Comparison of ENCODE assay signal across 28 mouse cellular contexts in genomic region chr2:77527616-77528015, GRCm38 (mm10).
DNase-seq lines count a peak whose midpoint lies in the region; ATAC-seq and TF ChIP-seq lines count a peak whose summit lies in the region.
"Had no signal": no experiment of that assay in that cellular context is flagged by ENCODE, and none has a peak within 500 bp of the region (broad histone marks: within the 10 kb centered on the region; RNA-seq: fewer than 3 reads in every experiment).

No protein-coding gene starts in this region.

- intact Hi-C loops in gastrocnemius, adult 2 months (cut with DNase I), result loop anchor here (5.0 to 10.0 kb wide), 2 partner anchors 80 to 177 kb away; no protein-coding TSS in a partner anchor
- intact Hi-C loops in heart, adult 2 months (cut with DNase I), result no loop called here

- 34% methylated on average over 6 of the region's 6 CpGs for WGBS in heart, embryonic 14.5 days
- WGBS in heart, adult 2 months, result 56% methylated on average over 6 of the region's 6 CpGs
- 91% methylated on average over 6 of the region's 6 CpGs for WGBS in thymus, adult 2 months

- no peaks in the 10 kb centered on the region for H3K27me3 ChIP-seq in heart, embryonic 14.5 days (ENCODE audit: control insufficient read depth, insufficient read depth, low read length)
- no peaks in the 10 kb centered on the region for H3K27me3 ChIP-seq in heart, adult 2 months (ENCODE audit: control insufficient read depth, insufficient read depth, low read length)
- no peaks in the 10 kb centered on the region for H3K27me3 ChIP-seq in thymus, adult 2 months (ENCODE audit: control insufficient read depth, insufficient read depth, low read length)
- H3K27me3 ChIP-seq: embryonic facial prominence, embryonic 15.5 days; forebrain, embryonic 13.5 days; midbrain, embryonic 13.5 days; neural tube, embryonic 13.5 days had no signal

- no peaks in the 10 kb centered on the region for H3K36me3 ChIP-seq in heart, embryonic 14.5 days (ENCODE audit: control insufficient read depth, insufficient read depth, low read length)
- no peaks in the 10 kb centered on the region for H3K36me3 ChIP-seq in heart, adult 2 months (ENCODE audit: control insufficient read depth, insufficient read depth, low read length)
- H3K36me3 ChIP-seq in thymus, adult 2 months (ENCODE audit: control insufficient read depth, insufficient read depth, low read length), result no peaks in the 10 kb centered on the region
- H3K36me3 ChIP-seq: embryonic facial prominence, embryonic 10.5 days; embryonic facial prominence, embryonic 15.5 days; hindbrain, embryonic 10.5 days; midbrain, embryonic 13.5 days; neural tube, embryonic 13.5 days had no signal

- TF ChIP-seq EP300 in heart, adult 2 months (IDR thresholded peaks at IDR 0.05; ENCODE audit: insufficient read depth, low read depth, low read length), result no peak

- H3K9ac ChIP-seq in heart, embryonic 14.5 days (ENCODE audit: low read length), result no peak overlapping the region
- H3K9ac ChIP-seq in heart, adult 2 months (ENCODE audit: low read depth, low read length), result no peak overlapping the region
- H3K9ac ChIP-seq: embryonic facial prominence, embryonic 15.5 days; forebrain, embryonic 13.5 days; liver, embryonic 14.5 days; midbrain, embryonic 13.5 days; neural tube, embryonic 13.5 days had no signal

- DNase-seq in gastrocnemius, adult 2 months, result peak; percentile 27
- no peak for DNase-seq in gastrocnemius, postnatal 25 days
- DNase-seq in heart, adult 2 months, result no peak
- DNase-seq in retina, adult 2 months (ENCODE audit: low read depth, low spot score), result peak; percentile 18
- DNase-seq in retina, embryonic 14.5 days (ENCODE audit: low spot score), result no peak
- no peak for DNase-seq in thymus, adult 2 months
- DNase-seq: adrenal gland, postnatal 10 days; cerebellum, adult 8-10 months; cerebellum, postnatal 25 days; kidney, adult 9 months; kidney, postnatal 25 days; liver; lung, adult 2 months; lung, postnatal 10 days; right cerebral cortex, postnatal 25 days; spleen, adult 18-20 months; thymus, postnatal 25 days had no signal

- H3K4me3 ChIP-seq in gastrocnemius, adult 2 months, result no peak overlapping the region; the same call in 1 of the 2 replicates
- no peak overlapping the region for H3K4me3 ChIP-seq in heart, embryonic 14.5 days (ENCODE audit: control insufficient read depth in 1 of 2, insufficient read depth in 1 of 2, low read depth in 1 of 2, low read length in 2 of 2)
- H3K4me3 ChIP-seq in heart, adult 2 months, result no peak overlapping the region
- H3K4me3 ChIP-seq in thymus, adult 2 months (ENCODE audit: control insufficient read depth, insufficient read depth, low read length), result no peak overlapping the region
- H3K4me3 ChIP-seq: embryonic facial prominence, embryonic 10.5 days; embryonic facial prominence, embryonic 15.5 days; forebrain, embryonic 13.5 days; hindbrain, embryonic 10.5 days; midbrain, embryonic 13.5 days; neural tube, embryonic 13.5 days had no signal

- no peaks in the 10 kb centered on the region for H3K79me2 ChIP-seq in heart, adult 2 months (replicated peaks; ENCODE audit: control insufficient read depth, insufficient read depth, low read length)

- H3K9me3 ChIP-seq in heart, embryonic 14.5 days (ENCODE audit: control insufficient read depth, low read length), result no peaks in the 10 kb centered on the region
- H3K9me3 ChIP-seq: embryonic facial prominence, embryonic 10.5 days; embryonic facial prominence, embryonic 15.5 days; forebrain, embryonic 13.5 days; hindbrain, embryonic 10.5 days; midbrain, embryonic 13.5 days; neural tube, embryonic 13.5 days had no signal

- ATAC-seq in heart, embryonic 14.5 days (ENCODE audit: insufficient number of reproducible peaks, insufficient read depth, low FRiP score, low read depth), result no peak
- ATAC-seq: forebrain, embryonic 13.5 days; hindbrain, embryonic 16.5 days; midbrain, embryonic 13.5 days; Patski had no signal

- no peak for TF ChIP-seq CTCF in gastrocnemius, adult 2 months (IDR thresholded peaks at IDR 0.05)
- TF ChIP-seq CTCF in heart, adult 2 months (IDR thresholded peaks at IDR 0.05), result no peak
- TF ChIP-seq CTCF in thymus, adult 2 months (IDR thresholded peaks at IDR 0.05; ENCODE audit: borderline replicate concordance, control insufficient read depth, extremely low read depth, insufficient read depth, low read length, poor library complexity), result no peak

- H3K27ac ChIP-seq in gastrocnemius, adult 2 months, result peak overlapping the region; percentile 64; the same call in 1 of the 2 replicates
- H3K27ac ChIP-seq in heart, embryonic 14.5 days (replicated peaks in 1 of 2; ENCODE audit: control insufficient read depth in 1 of 2, insufficient read depth in 1 of 2, low read depth in 2 of 2, low read length in 2 of 2), result peak overlapping the region; percentile 47 to 68; a peak in 2 of 4 replicates
- no peak overlapping the region; the same call in 1 of the 2 replicates for H3K27ac ChIP-seq in heart, adult 2 months
- H3K27ac ChIP-seq in thymus, adult 2 months (ENCODE audit: control insufficient read depth, insufficient read depth, low read length), result no peak overlapping the region
- H3K27ac ChIP-seq: embryonic facial prominence, embryonic 10.5 days; embryonic facial prominence, embryonic 15.5 days; forebrain, embryonic 13.5 days; hindbrain, embryonic 10.5 days; liver, embryonic 14.5 days; macrophage; midbrain, embryonic 13.5 days; neural tube, embryonic 13.5 days had no signal

- no peak overlapping the region for H3K4me2 ChIP-seq in heart, embryonic 14.5 days (ENCODE audit: low read length)
- H3K4me2 ChIP-seq: embryonic facial prominence, embryonic 15.5 days; forebrain, embryonic 13.5 days; midbrain, embryonic 13.5 days; neural tube, embryonic 13.5 days had no signal

- H3K4me1 ChIP-seq in heart, embryonic 14.5 days (ENCODE audit: control insufficient read depth in 2 of 2, insufficient read depth in 2 of 2, low read length in 2 of 2), result peaks cover 17 to 24% of the 10 kb centered on the region in 2 experiments
- H3K4me1 ChIP-seq in heart, adult 2 months (ENCODE audit: control insufficient read depth, insufficient read depth, low read length), result peaks cover 4% of the 10 kb centered on the region; the same call in 1 of the 2 replicates
- no peaks in the 10 kb centered on the region for H3K4me1 ChIP-seq in thymus, adult 2 months (replicated peaks; ENCODE audit: control insufficient read depth, insufficient read depth, low read length)
- H3K4me1 ChIP-seq: embryonic facial prominence, embryonic 10.5 days; embryonic facial prominence, embryonic 15.5 days; forebrain, embryonic 13.5 days; hindbrain, embryonic 10.5 days; midbrain, embryonic 13.5 days; neural tube, embryonic 13.5 days had no signal

- TF ChIP-seq POLR2A in heart, adult 2 months (IDR thresholded peaks at IDR 0.05; ENCODE audit: insufficient read depth, low read depth, low read length), result no peak
- no peak for TF ChIP-seq POLR2A in thymus, adult 2 months (IDR thresholded peaks at IDR 0.05; ENCODE audit: control insufficient read depth, extremely low read depth, insufficient read depth, low read length, poor library complexity)

Comparison
In these comparisons a context has a peak if more than half of its experiments do, and no peak if none do; other contexts are left out.
1. DNase-seq: peak in gastrocnemius, adult 2 months (single experiment) and retina, adult 2 months (single experiment); none in gastrocnemius, postnatal 25 days (single experiment), heart, adult 2 months (0 of 2), retina, embryonic 14.5 days (single experiment) and thymus, adult 2 months (single experiment).
2. H3K27ac ChIP-seq: peak in gastrocnemius, adult 2 months (single experiment) and heart, embryonic 14.5 days (2 of 2); none in heart, adult 2 months (single experiment) and thymus, adult 2 months (single experiment).